Comparison of ENCODE assay signal across 12 mouse cellular contexts in genomic region chr4:151538446-151539166, GRCm38 (mm10).
DNase-seq lines count a peak whose midpoint lies in the region; ATAC-seq lines count a peak whose summit lies in the region.
"Had no signal": no experiment of that assay in that cellular context is flagged by ENCODE, and none has a peak within 500 bp of the region (broad histone marks: within the 10 kb centered on the region; RNA-seq: fewer than 3 reads in every experiment).

No protein-coding gene starts in this region.

- WGBS in forebrain, embryonic 16.5 days: 59% methylated on average over 18 of the region's 18 CpGs
- 51% methylated on average over 18 of the region's 18 CpGs for WGBS in midbrain, embryonic 12.5 days

- H3K9ac ChIP-seq in forebrain, embryonic 16.5 days (replicated peaks; ENCODE audit: low read depth, low read length): no peak overlapping the region
- no peak overlapping the region for H3K9ac ChIP-seq in midbrain, embryonic 12.5 days (replicated peaks)
- H3K9ac ChIP-seq: lung, embryonic 15.5 days had no signal

- H3K4me2 ChIP-seq in forebrain, embryonic 16.5 days (ENCODE audit: low read length): no peak overlapping the region
- H3K4me2 ChIP-seq in midbrain, embryonic 12.5 days (replicated peaks): no peak overlapping the region
- H3K4me2 ChIP-seq: lung, embryonic 15.5 days had no signal

- H3K4me1 ChIP-seq in forebrain, embryonic 16.5 days (replicated peaks; ENCODE audit: control insufficient read depth, insufficient read depth, low read length): peaks cover 13% of the 10 kb centered on the region; the same call in 1 of the 2 replicates
- peaks cover 32% of the 10 kb centered on the region for H3K4me1 ChIP-seq in midbrain, embryonic 12.5 days
- H3K4me1 ChIP-seq: lung, embryonic 15.5 days had no signal

- no peaks in the 10 kb centered on the region for H3K27me3 ChIP-seq in forebrain, embryonic 16.5 days (replicated peaks; ENCODE audit: control insufficient read depth, insufficient read depth, low read length)
- peaks cover 7% of the 10 kb centered on the region; the same call in 1 of the 2 replicates for H3K27me3 ChIP-seq in midbrain, embryonic 12.5 days
- H3K27me3 ChIP-seq: lung, embryonic 15.5 days had no signal

- H3K9me3 ChIP-seq in forebrain, embryonic 16.5 days (ENCODE audit: control insufficient read depth, low read length): no peaks in the 10 kb centered on the region
- no peaks in the 10 kb centered on the region for H3K9me3 ChIP-seq in midbrain, embryonic 12.5 days
- H3K9me3 ChIP-seq: lung, embryonic 15.5 days had no signal

- H3K27ac ChIP-seq in forebrain, embryonic 16.5 days (ENCODE audit: low read length): no peak overlapping the region
- peak overlapping the region; percentile 68 for H3K27ac ChIP-seq in midbrain, embryonic 12.5 days (replicated peaks)
- H3K27ac ChIP-seq: lung, embryonic 15.5 days had no signal

- peak; percentile 31; the same call in 1 of the 2 replicates for ATAC-seq in frontal cortex, adult (ENCODE audit: low TSS enrichment)
- peak; percentile 79; the same call in 1 of the 2 replicates for ATAC-seq in forebrain, embryonic 16.5 days
- ATAC-seq in midbrain, embryonic 12.5 days (ENCODE audit: low FRiP score, low read depth): peak; percentile 47; the same call in 1 of the 2 replicates
- ATAC-seq: intestine, embryonic 16.5 days had no signal

- no peaks in the 10 kb centered on the region for H3K36me3 ChIP-seq in forebrain, embryonic 16.5 days (ENCODE audit: control insufficient read depth, insufficient read depth)
- H3K36me3 ChIP-seq in midbrain, embryonic 12.5 days: no peaks in the 10 kb centered on the region
- H3K36me3 ChIP-seq: lung, embryonic 15.5 days had no signal

- DNase-seq in frontal cortex, postnatal 25 days (ENCODE audit: low spot score in 2 of 2): no peak
- DNase-seq in ES-CJ7 (ENCODE audit: low read depth, low spot score): peak; percentile 19
- DNase-seq in left cerebral cortex, adult 11 months (ENCODE audit: low spot score): no peak
- no peak for DNase-seq in cerebellum, postnatal 14 days
- DNase-seq in testis, postnatal 10 days (ENCODE audit: low spot score): no peak
- DNase-seq: gastrocnemius, postnatal 36 days; liver had no signal

- no peak overlapping the region for H3K4me3 ChIP-seq in forebrain, embryonic 16.5 days (replicated peaks; ENCODE audit: low read length)
- H3K4me3 ChIP-seq in midbrain, embryonic 12.5 days: no peak overlapping the region
- H3K4me3 ChIP-seq: lung, embryonic 15.5 days had no signal
